Mouse (Mus musculus) stomach, postnatal 0 days (tissue): ENCODE measurements around the gene Pnkp.

Experiments used
- CTCF ChIP-seq: IDR thresholded peaks from 2 replicates; pipeline ENCODE4 v1.5.1; 2016; ENCODE audit warnings: antibody characterized with exemption, low read depth, mild to moderate bottlenecking, moderate library complexity
- EP300 ChIP-seq: optimal IDR thresholded peaks from 2 replicates; pipeline ENCODE3; 2016; ENCODE audit warnings: antibody characterized with exemption

GRCm38 (mm10) chr7:44884637-44885036, 27.7 kb downstream of the Pnkp start:
- no peak for TF ChIP-seq CTCF
- no peak for TF ChIP-seq EP300
